Mouse (Mus musculus): ENCODE results near the gene Krtap7-1. TPM values are rescaled to one million over a fixed set of nuclear protein-coding genes. Genes with fewer than 3 reads are reported as not detected.

Krtap7-1 gene
- polyA plus RNA-seq (2015; fragmentation: Illumina TruSeq; extraction: RNeasy Lipid Tissue Mini Kit (QIAGEN cat#74804); ENCODE audit: low read depth, low replicate concordance): not detected

GRCm38 (mm10) chr16:89508223-89508622 lies at the start of gene Krtap7-1:
Krtap7-1 (minus strand) TSS chr16:89508323.

DNA sequence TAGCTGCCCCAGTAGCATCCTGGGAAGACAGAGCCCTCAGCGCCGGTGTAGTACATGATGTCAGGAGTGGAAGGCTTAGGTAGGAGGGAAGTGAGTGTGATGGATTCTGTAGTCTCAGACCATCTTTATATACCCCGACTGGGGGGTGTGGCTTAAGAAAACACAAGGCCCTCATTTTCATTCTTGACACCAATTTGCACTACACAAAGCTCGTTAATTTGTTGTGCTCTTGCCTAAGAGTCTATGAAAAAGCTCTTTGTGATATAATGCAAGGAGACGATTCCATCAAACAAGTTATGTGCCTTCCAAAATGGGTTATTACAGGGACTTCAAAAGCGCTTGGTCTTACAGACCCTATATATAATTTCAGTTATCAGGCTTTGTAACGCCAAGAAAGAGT lies 20.3 kb downstream of the Krtap7-1 start, which contains the start of gene Krtap8-1:
Krtap8-1 (minus strand) TSS at position 101 of the 400 bp plus-strand sequence.

Other genes starting within 250 kb of the Krtap7-1 start
- not detected for gene Krtap21-1, start 104.5 kb downstream of the Krtap7-1 start, polyA plus RNA-seq (2015; fragmentation: Illumina TruSeq; extraction: RNeasy Lipid Tissue Mini Kit (QIAGEN cat#74804); ENCODE audit: low read depth, low replicate concordance)
- gene Krtap6-2, start 88.2 kb downstream of the Krtap7-1 start, polyA plus RNA-seq (2015; fragmentation: Illumina TruSeq; extraction: RNeasy Lipid Tissue Mini Kit (QIAGEN cat#74804); ENCODE audit: low read depth, low replicate concordance): not detected
- gene Krtap8-1, start 20.4 kb downstream of the Krtap7-1 start, polyA plus RNA-seq (2015; fragmentation: Illumina TruSeq; extraction: RNeasy Lipid Tissue Mini Kit (QIAGEN cat#74804); ENCODE audit: low read depth, low replicate concordance): not detected
- gene Krtap11-1, start 62.9 kb upstream of the Krtap7-1 start, polyA plus RNA-seq (2015; fragmentation: Illumina TruSeq; extraction: RNeasy Lipid Tissue Mini Kit (QIAGEN cat#74804); ENCODE audit: low read depth, low replicate concordance): not detected